Mouse (Mus musculus): ENCODE data around the gene Acadvl.
"Not testable (repeated sequence)": the region's sequence is repeated elsewhere in the genome, so short reads cannot be mapped to it uniquely, and the experiment has no call there.

Acadvl gene

GRCm38 (mm10) chr11:70027397-70027796 is 12.2 kb upstream of the Acadvl start:
- no peak for DNase-seq (ENCODE audit: low read depth, low spot score)

DNA sequence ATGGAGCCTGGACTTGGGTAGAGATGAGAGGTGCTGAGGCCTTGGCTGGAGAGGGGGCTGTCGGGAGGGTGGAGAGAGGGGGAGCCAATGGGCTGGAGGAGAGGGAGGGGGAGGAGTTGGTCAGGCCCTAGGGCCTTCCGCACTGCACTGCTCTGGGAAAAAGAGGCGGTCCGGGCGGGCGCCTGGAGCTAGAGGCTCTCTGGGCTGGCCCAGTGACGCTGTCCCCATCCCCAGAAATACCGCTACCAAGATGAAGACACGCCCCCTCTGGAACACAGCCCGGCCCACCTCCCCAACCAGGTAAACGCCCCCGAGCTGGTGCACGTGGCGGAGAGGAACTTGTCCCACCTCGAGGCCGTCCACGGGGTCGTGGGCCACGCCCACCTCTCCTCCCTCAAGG is 11.5 kb upstream of the Acadvl start:
- peak; percentile 91 for DNase-seq (ENCODE audit: low read depth, low spot score)

DNA sequence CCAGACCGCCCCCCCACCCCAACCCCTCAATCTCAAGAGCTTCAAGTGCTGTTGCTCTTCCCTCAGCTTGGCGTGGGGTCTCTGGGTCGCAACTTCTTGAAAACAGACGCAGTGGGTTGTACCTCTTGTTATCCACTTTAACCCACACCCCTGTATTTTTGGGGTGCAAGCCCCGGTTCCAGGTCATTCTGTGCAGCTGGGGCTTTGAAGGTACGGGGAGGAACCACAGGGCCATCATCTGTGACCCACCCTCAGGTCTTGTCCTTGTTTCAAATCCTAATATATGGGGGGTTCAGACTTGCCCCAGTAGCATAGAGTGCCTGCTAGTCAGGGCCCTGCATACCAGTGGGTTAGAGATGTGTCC is 8.9 kb upstream of the Acadvl start:
- no peak for DNase-seq (ENCODE audit: low read depth, low spot score)

- no peak for DNase-seq (ENCODE audit: low read depth, low spot score)
Observed at GRCm38 (mm10) chr11:70023481-70024150, 8.4 kb upstream of the Acadvl start.

DNA sequence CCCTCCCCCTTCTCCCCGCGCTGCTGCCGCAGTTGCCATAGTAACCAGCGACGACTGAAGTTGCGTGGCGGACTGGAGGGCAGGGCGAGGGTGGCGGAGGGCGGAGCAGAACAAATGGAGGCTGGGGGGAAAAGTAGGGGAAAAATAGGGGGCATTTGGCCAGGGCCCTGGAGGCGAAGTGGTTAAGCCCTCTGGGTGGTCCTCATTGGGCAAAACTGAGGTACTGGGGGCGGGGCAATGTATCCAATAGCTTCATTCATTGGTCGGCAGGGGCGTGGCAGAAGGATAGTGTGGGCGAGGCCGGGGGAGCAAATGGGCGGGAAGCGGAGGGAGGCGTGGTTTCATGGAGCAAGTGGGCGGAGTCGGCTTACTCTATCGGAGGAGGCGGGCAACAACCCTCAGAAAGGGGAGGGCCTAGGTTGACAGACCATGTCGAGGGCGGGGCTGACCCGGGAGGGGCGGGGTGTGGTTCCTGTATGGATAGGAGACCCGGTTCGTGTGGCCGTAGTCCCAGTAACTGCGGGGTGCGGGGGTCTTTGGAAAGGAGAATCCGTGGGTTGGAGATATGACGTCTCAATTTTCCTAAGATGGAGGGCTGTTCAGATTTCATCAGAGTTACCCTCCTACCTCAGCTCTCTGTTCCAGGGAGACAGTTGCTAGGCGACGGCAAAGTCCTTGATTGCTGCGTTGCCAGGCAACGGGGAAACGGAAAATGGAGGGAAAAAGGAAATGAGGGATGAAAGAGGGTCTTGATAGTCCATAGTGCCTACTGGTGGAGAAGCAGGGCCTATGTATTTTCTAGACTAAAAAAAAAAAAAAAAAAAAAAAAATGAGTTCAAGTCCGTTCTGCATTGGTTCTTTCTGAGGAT is 6.3 kb upstream of the Acadvl start:
- peak; percentile 99 for DNase-seq (ENCODE audit: low read depth, low spot score)

- DNase-seq (ENCODE audit: low read depth, low spot score): peak; percentile 91
Observed at GRCm38 (mm10) chr11:70020731-70021263, 5.6 kb upstream of the Acadvl start.

- DNase-seq (ENCODE audit: low read depth, low spot score): no peak
Observed at GRCm38 (mm10) chr11:70020022-70020631, 4.9 kb upstream of the Acadvl start.

DNA sequence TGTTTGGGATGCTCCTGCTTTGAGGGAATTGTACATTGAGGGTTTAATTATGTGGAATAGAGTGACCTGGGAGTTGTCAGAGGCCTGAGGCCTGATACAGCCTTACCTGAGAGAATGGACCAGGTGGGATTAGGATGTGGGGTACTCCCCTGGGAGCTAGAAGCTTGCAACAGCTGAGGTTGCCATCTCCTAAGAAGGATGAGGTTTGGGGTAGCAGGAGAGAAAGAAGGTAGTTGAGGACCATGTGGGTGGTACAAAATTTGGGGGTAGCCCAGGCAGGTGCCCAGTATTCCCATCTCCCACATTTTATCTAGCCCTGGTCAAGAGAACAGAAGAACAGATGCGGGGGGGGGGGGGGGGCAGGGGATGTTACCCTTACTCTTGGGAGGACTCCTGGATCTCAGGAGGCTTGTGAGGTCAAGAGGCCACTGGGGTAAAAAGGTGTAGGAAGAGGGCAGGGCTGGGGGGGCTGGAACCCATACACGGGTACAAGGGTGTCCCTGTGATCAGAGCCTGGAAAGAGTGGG is 4.3 kb upstream of the Acadvl start:
- DNase-seq (ENCODE audit: low read depth, low spot score): no peak

DNA sequence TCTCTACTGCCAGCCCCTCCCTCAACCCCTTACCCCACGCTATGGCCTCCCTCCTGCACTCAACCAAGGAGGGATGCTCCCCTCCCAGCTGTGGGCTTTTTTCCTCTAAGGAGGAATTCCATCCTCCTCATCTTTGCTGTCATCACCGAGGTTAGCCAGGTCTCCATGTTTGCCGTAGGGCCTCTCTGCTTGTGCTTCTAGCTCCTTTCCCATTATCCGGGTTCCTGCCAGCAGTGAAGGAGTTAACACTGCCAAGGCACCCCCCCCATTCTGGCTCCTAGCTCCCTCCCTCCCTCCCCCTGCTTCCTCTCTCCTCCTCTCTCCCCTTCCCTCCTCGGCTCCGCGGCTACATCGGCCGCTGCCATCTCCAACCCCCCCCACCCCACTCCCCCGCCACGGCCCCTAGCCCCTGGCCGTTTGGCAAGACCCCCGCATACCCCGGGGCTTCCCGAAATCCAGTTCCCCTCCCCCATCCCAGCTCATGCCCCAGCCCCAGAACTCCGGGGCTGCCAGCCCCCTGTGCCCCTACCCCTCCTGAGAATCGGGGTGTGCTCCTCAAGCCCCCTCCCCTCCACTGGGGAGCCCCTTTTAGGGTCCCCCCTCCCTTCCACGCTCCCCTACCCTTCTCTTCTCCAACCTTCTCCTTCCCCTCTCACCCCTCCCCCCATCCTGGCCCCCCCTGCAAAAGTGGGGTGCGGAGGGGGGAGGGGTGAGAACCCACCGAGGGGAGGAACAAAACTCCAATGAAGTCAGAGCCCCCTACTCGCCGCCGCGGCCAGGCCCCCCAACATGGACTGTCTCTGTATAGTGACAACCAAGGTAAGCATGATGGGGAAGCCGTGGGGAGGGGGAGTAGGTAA is 3.1 kb upstream of the Acadvl start:
- peak; percentile 35 for DNase-seq (ENCODE audit: low read depth, low spot score)

DNA sequence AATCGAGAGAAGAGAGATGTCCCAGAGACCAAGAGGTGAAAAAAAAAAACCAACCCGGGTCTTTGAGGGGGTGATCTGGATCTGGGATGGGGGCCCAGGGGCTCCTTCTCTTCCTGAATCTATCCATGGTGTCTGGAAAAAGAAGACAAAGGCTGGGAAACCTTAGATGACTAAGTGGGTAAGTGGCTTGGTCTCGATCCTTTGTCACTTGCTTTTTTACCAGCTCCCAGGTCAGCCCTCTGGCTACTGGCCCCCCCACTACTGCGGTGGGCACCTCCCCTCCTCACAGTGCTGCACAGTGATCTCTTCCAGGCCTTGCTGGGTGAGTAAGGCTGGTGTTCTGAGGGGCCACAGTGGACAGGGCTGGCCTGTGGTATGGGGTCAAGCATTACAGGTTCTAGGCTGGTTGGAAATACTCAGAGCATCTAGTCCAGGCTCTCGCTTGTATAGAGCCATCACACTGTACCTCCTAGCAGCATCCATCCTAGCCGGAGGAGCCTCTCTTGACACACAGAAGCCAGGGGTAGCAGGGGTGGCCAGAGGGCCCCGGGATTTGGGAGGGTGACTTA is 2.1 kb upstream of the Acadvl start:
- DNase-seq (ENCODE audit: low read depth, low spot score): no peak

GRCm38 (mm10) chr11:70016669-70017068 is 1.5 kb upstream of the Acadvl start, which contains the start of gene Dlg4:
TSS of gene Dlg4 (plus strand) at chr11:70016942.
- no peak for DNase-seq (ENCODE audit: low read depth, low spot score)

- not testable (repeated sequence) for DNase-seq (ENCODE audit: low read depth, low spot score)
Observed at GRCm38 (mm10) chr11:70016177-70016576, 966 bp upstream of the Acadvl start.

DNA sequence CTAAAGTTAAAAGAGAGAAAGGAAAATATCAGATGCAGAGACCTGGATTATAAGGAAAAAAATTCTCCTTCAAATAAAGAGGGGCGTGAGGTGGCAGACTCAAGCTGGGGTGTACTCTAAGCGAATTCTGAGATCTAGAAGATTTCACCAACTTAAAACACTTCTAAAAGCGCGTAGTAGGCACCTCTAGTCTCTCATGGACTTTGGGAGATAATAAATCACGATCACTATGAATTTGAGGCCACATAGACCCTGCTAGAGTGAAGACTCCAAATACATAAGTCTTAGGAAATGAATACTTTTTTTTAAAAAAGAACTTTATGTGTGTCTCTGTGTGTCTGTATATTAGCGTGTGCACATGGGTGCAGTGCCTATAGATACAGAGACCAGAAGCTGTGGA is 466 bp upstream of the Acadvl start:
- DNase-seq (ENCODE audit: low read depth, low spot score): no peak

GRCm38 (mm10) chr11:70014051-70014450 is 1.2 kb downstream of the Acadvl start:
- DNase-seq (ENCODE audit: low read depth, low spot score): no peak

GRCm38 (mm10) chr11:70013408-70013807 is 1.8 kb downstream of the Acadvl start:
- DNase-seq (ENCODE audit: low read depth, low spot score): no peak

GRCm38 (mm10) chr11:70012931-70013330 is 2.3 kb downstream of the Acadvl start:
- no peak for DNase-seq (ENCODE audit: low read depth, low spot score)

DNA sequence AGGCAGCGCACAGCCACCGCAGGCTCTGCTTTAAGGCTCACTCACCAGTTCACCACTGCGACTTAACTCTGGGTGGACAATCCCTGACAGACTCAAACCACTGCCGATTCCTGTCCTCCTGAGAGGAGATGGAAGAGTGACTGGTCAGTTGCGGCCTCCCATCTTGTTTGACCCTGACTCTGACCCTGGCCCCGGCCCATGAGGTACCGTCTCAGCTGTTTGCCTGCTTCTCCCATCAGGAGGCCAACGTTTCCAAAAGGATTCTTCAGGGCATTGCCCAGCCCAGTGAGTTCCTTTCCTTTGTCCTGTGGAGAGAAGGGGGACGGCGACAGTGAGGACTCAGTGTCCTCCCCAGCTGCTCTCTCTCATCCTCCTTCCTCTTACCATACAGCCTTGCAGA is 4.2 kb downstream of the Acadvl start:
- no peak for DNase-seq (ENCODE audit: low read depth, low spot score)

- no peak for DNase-seq (ENCODE audit: low read depth, low spot score)
Observed at GRCm38 (mm10) chr11:70010548-70010947, 4.7 kb downstream of the Acadvl start.

GRCm38 (mm10) chr11:70010033-70010432 is 5.2 kb downstream of the Acadvl start:
- no peak for DNase-seq (ENCODE audit: low read depth, low spot score)

DNA sequence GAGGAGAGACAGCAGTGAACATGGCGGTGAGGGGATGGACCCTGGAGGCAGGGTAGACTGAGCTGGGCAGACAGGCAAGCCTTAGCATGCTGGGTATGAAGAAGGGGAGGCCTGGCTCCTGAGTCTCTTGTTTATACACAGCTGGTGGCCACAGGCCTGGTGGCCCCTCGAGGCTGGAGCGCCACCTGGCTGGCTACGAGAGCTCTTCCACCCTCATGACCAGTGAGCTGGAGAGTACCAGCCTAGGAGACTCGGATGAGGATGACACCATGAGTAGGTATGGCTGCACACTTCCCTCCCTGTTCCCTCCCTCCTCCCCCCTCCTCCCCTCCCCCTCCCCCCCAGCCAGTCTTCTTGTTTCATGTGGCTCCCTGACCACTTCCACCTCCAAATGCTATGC is 9.7 kb downstream of the Acadvl start:
- DNase-seq (ENCODE audit: low read depth, low spot score): peak; percentile 63

- DNase-seq (ENCODE audit: low read depth, low spot score): no peak
Observed at GRCm38 (mm10) chr11:70002471-70002870, 12.7 kb downstream of the Acadvl start.

Data from R1 (cell line).